In genomic region chr13:23500424-23501200, GRCm38 (mm10) we compare ENCODE assay signal across 8 mouse cellular contexts. TPM values are rescaled to one million over a fixed set of nuclear protein-coding genes. Genes with fewer than 3 reads are reported as not detected.
DNase-seq lines count a peak whose midpoint lies in the region; ATAC-seq and TF ChIP-seq lines count a peak whose summit lies in the region.

No protein-coding gene starts in this region.

- peak; percentile 86 for ATAC-seq in liver, postnatal 0 days

- no peaks in the 10 kb centered on the region for H3K4me1 ChIP-seq in heart, adult 2 months (ENCODE audit: control insufficient read depth, insufficient read depth, low read length)
- H3K4me1 ChIP-seq in liver, postnatal 0 days (ENCODE audit: insufficient read depth) = peaks cover 16% of the 10 kb centered on the region

- TF ChIP-seq POLR2A in heart, adult 2 months (IDR thresholded peaks at IDR 0.05; ENCODE audit: insufficient read depth, low read depth, low read length) = no peak

- intact Hi-C loops in heart, adult 2 months (cut with DNase I) = no loop called here

- peak overlapping the region; percentile 47; the same call in 1 of the 2 replicates for H3K4me2 ChIP-seq in liver, postnatal 0 days (ENCODE audit: low read depth, low read length)

- no peaks in the 10 kb centered on the region for H3K9me3 ChIP-seq in liver, postnatal 0 days (ENCODE audit: low read length)

- no peak overlapping the region for H3K9ac ChIP-seq in heart, adult 2 months (ENCODE audit: low read depth, low read length)
- no peak overlapping the region for H3K9ac ChIP-seq in liver, postnatal 0 days (replicated peaks)

- TF ChIP-seq CTCF in heart, adult 2 months (IDR thresholded peaks at IDR 0.05) = no peak
- no peak for TF ChIP-seq CTCF in liver, postnatal 0 days (IDR thresholded peaks at IDR 0.05; ENCODE audit: low read depth)

- no peaks in the 10 kb centered on the region for H3K27me3 ChIP-seq in heart, adult 2 months (ENCODE audit: control insufficient read depth, insufficient read depth, low read length)
- no peaks in the 10 kb centered on the region for H3K27me3 ChIP-seq in liver, postnatal 0 days (ENCODE audit: insufficient read depth, low read length)

- H3K27ac ChIP-seq in heart, adult 2 months = no peak overlapping the region
- H3K27ac ChIP-seq in liver, postnatal 0 days (ENCODE audit: low read depth) = no peak overlapping the region

- H3K4me3 ChIP-seq in heart, adult 2 months = no peak overlapping the region
- no peak overlapping the region; the same call in 1 of the 2 replicates for H3K4me3 ChIP-seq in liver, postnatal 0 days (ENCODE audit: low read depth, low read length)

- no peaks in the 10 kb centered on the region for H3K36me3 ChIP-seq in heart, adult 2 months (ENCODE audit: control insufficient read depth, insufficient read depth, low read length)
- H3K36me3 ChIP-seq in liver, postnatal 0 days (replicated peaks; ENCODE audit: insufficient read depth, low read length) = no peaks in the 10 kb centered on the region

- 24% methylated on average over 17 of the region's 17 CpGs for WGBS in heart, adult 2 months
- 2% methylated on average over 17 of the region's 17 CpGs for WGBS in liver, postnatal 0 days (ENCODE audit: insufficient replicate concordance)

- DNase-seq in urinary bladder, postnatal 14 days (ENCODE audit: low spot score) = peak; percentile 41
- no peak for DNase-seq in urinary bladder, postnatal 36 days (ENCODE audit: low spot score in 2 of 2)
- DNase-seq in cerebellum, postnatal 36 days = peak; percentile 48 to 65
- peak; percentile 65 to 70 for DNase-seq in heart, adult 2 months
- peak; percentile 64 to 72 for DNase-seq in kidney, postnatal 4 days
- DNase-seq in liver, postnatal 0 days = peak; percentile 76
- DNase-seq in right cerebral cortex, postnatal 14 days = peak; percentile 58
- no peak for DNase-seq in urinary bladder, postnatal 4 days (ENCODE audit: low spot score in 2 of 2)

- H3K79me2 ChIP-seq in heart, adult 2 months (replicated peaks; ENCODE audit: control insufficient read depth, insufficient read depth, low read length) = no peaks in the 10 kb centered on the region

- no peak for TF ChIP-seq EP300 in heart, adult 2 months (IDR thresholded peaks at IDR 0.05; ENCODE audit: insufficient read depth, low read depth, low read length)
- TF ChIP-seq EP300 in liver, postnatal 0 days (IDR thresholded peaks at IDR 0.05; ENCODE audit: low read depth) = 0 out of 2 replicates have a peak, but pooled peaks have one; percentile 3

RNA-seq across cellular contexts. Expression of gene Btn2a2, which starts 12.0 kb away (rescaled TPM):
- total RNA-seq in heart, adult 2 months (2021) = not detected
- polyA plus RNA-seq in heart, adult 2 months (2012; rRNA removed) = not detected in 2 replicates
- polyA plus RNA-seq in liver, postnatal 0 days (2015; fragmentation: Nextera tagmentation; extraction: Ambion mirVana) = not detected in 2 replicates

RNA-seq across cellular contexts. Expression of gene Hist1h4h, which starts 30.2 kb away (rescaled TPM):
- total RNA-seq in heart, adult 2 months (2021) = 100 to 1,000 TPM; 212 to 239 TPM
- polyA plus RNA-seq in heart, adult 2 months (2012; rRNA removed) = 53.1 and 61.9 TPM in 2 replicates
- 7.2 and 7.5 TPM in 2 replicates for polyA plus RNA-seq in liver, postnatal 0 days (2015; fragmentation: Nextera tagmentation; extraction: Ambion mirVana)

RNA-seq across cellular contexts. Expression of gene Hist1h2af, which starts 33.1 kb away (rescaled TPM):
- total RNA-seq in heart, adult 2 months (2021) = 1 to 10 TPM; 4.4 to 9.8 TPM
- polyA plus RNA-seq in heart, adult 2 months (2012; rRNA removed) = 1.9 and 2.0 TPM in 2 replicates
- polyA plus RNA-seq in liver, postnatal 0 days (2015; fragmentation: Nextera tagmentation; extraction: Ambion mirVana) = 9.7 and 9.8 TPM in 2 replicates

RNA-seq across cellular contexts. Expression of gene Hist1h3g, which starts 34.6 kb away (rescaled TPM):
- total RNA-seq in heart, adult 2 months (2021) = 1 to 10 TPM in 1 of 2 experiments, under 1 TPM in 1; 0.94 to 2.1 TPM
- 0.80 and 1.8 TPM in 2 replicates for polyA plus RNA-seq in heart, adult 2 months (2012; rRNA removed)
- polyA plus RNA-seq in liver, postnatal 0 days (2015; fragmentation: Nextera tagmentation; extraction: Ambion mirVana) = 3.7 and 6.3 TPM in 2 replicates

RNA-seq across cellular contexts. Expression of gene Btn1a1, which starts 34.9 kb away (rescaled TPM):
- not detected for total RNA-seq in heart, adult 2 months (2021)
- 0.20 TPM in 1 of 2 replicates, not detected in the other for polyA plus RNA-seq in heart, adult 2 months (2012; rRNA removed)
- 0.92 and 0.96 TPM in 2 replicates for polyA plus RNA-seq in liver, postnatal 0 days (2015; fragmentation: Nextera tagmentation; extraction: Ambion mirVana)

Comparison
In these comparisons a context has a peak if more than half of its experiments do, and no peak if none do; other contexts are left out.
1. DNase-seq: peak in urinary bladder, postnatal 14 days (single experiment), cerebellum, postnatal 36 days (2 of 2), heart, adult 2 months (2 of 2), kidney, postnatal 4 days (2 of 2), liver, postnatal 0 days (single experiment) and right cerebral cortex, postnatal 14 days (single experiment); none in urinary bladder, postnatal 36 days (0 of 2) and urinary bladder, postnatal 4 days (0 of 2).